Mouse (Mus musculus) yolk sac, embryonic 10.5 days (tissue): ENCODE data around the gene Ccr7.

Source experiments
- DNase-seq: peaks from one replicate; pipeline ENCODE4 v3.0.0-alpha.2; 2017; ENCODE audit warnings: low spot score

Gene Ccr7

DNA sequence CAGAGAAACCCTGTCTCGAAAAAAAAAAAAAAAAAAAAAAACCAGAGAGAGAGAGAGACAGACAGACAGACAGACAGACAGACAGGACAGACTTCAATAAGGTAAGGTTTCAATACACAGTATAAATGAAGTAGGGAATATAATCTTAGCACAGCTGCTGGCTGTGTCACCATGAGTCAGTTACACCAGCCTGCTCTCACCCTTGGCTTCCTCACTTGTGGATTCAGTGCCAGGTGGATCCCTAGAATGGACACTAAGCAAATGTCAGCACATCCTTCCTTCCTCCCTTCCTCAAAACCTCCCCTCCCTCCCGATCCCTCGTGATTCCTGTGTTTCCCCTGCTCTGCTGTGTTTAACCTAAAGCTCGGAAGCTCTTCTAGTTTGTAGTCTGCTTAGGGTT, 17.5 kb downstream of the Ccr7 start:
- no peak for DNase-seq

DNA sequence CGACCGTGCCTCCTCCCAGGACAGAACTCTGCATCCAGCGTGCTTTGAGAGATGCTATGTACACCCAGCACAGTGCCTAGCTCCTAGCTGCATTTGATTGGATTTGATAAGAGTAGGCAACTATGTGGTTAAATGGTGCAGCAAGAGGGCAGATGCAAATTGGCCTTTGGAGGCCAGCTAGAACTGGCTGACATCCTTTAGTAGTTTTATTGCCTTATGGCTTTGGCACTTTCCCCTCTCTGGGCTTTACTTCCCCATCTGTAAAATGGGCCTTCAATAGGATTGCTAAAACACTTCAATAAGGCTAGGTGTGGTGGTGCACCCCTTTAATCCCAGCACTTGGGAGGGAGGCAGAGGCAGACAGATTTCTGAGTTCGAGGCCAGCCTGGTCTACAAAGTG, 17.9 kb downstream of the Ccr7 start:
- DNase-seq, result no peak

GRCm38 (mm10) chr11:99136361-99136760, 18.5 kb downstream of the Ccr7 start:
- DNase-seq, result no peak

DNA sequence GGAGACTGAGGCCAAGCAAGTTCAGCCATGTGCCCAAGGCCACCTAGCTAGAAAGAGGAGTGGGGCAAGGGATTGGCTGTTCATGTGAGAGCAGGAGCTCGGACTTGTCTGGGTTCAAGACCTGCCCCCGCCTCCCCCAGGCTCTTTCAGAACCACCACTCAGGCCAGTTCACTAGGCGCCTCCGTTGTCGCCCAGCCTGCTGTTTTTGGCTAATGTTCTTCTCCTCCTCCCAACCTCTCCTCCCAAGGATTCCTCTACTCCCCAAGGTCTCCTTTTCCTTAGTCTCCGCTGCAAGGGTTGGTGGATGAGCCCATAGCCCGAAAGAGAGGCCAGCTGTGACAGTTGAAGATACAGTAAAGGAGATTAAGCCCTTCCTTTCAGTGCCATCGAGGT, 19.8 kb downstream of the Ccr7 start:
- DNase-seq, result no peak

- DNase-seq, result no peak
Measured at GRCm38 (mm10) chr11:99134266-99135046, 20.4 kb downstream of the Ccr7 start.

DNA sequence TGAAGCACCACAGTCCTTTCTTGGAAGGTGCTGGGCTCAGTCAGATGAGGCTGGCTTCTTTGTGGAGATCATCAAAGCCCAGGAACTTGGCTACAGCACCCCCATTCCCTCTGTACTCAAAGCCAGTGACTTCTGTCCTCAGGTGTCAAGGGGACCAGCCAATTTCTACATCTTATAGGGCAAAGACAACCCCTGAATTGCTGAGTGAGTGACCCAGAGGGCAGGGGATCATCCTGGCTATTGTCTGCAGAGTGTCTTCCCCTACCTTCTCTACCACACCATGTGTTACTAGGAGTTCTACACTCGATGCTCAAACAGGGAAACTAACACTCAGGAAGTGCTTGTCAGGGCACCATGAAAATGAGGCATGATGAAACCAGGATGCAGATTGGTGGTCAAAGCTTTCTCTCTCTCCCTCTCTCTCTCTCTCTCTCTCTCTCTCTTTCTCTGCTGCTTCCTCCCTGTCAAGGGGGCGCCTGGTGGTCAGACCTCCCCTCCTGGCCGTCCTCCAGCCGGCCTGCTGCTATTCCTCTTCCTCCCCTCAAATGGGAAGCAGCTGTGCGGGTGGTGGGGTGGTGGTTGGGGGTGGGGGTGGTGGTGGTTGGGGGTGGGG, 21.5 kb downstream of the Ccr7 start:
- DNase-seq, result no peak

DNA sequence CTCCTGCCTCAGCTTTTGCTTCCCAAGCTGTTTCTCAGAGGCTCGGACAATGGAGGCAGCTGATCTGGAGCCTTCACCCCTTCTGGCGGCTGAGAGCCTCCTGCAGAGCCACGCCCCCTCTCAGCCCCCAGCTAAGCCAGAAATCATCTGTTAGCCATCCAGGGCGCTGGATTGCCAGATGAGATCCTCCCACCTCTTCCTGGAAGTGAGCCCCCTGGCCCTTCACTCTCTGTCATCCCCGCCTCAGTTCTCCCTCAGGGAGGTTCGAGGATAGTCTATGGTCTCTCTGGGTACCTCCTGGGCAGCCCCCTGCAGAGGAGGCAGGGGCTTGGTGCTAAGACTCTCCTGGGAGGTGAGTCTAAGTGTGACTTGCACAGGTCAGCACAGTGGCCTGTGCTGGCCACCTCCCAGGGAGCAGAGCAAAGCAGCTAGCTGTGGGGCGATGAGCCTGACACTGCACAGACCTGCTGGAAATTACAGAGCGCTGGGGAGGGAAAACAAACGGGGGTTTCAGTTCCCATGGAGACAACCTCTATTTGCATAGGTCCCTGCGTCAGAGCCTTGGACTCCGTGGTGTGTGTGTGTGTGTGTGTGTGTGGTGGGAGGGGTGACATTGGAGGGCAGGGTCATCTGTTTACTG, 22.7 kb downstream of the Ccr7 start:
- DNase-seq, result peak; percentile 80

GRCm38 (mm10) chr11:99131463-99131840, 23.4 kb downstream of the Ccr7 start:
- DNase-seq, result no peak

DNA sequence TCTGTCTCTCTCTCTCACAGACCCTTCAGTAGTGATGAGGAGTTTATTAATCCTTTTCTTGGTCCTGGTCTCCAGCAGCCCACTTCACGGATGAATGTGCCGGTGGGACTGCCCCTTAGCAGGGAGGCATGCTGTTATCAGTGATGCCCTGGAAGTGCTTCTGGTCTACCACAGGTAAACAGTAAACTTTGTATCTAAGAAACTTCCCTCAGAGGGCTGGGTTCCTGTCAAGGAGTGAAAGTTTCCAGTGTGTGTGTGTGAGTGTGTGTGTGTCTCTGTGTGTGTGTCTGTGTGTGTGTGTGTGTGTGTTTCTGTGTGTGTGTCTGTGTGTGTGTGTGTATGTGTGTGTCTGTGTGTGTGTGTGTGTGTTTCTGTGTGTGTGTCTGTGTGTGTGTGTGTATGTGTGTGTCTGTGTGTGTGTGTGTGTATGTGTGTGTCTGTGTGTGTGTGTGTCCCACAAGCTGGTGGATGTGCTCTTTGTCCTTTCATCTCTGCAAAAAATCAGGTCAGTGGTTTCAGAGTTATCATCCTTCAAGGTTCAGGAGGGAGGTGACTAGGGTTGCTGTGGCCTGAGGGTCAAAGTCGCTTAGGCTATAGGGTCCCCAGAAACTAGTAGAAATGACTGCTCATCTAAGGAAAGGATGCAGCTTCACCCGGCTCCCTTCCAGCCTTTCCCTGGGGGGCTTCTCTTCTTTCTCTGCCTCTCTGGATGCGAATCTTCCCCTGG, 24.0 kb downstream of the Ccr7 start:
- no peak for DNase-seq

DNA sequence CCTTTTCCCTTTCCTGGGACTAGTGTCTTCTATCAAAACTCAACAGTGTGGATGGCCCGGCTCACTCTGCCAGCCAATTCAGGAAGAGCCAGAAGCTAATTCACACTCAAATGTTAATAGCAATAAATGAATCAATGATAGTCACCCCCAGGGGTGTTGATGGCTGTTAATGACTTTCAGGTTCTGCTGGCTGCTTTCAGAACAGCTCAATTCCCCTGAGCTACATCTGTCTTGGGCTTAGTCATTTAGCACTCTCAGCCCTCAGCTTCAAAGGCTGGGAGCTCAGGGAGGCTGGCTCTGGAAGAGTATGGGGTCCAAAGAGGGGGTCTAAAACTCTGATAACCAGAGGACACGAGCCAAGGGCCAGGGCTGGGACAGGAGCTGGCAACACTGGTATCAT, 25.6 kb downstream of the Ccr7 start:
- no peak for DNase-seq

- DNase-seq, result no peak
Measured at GRCm38 (mm10) chr11:99127785-99128682, 26.8 kb downstream of the Ccr7 start.

GRCm38 (mm10) chr11:99126482-99127253, 28.2 kb downstream of the Ccr7 start:
- no peak for DNase-seq

DNA sequence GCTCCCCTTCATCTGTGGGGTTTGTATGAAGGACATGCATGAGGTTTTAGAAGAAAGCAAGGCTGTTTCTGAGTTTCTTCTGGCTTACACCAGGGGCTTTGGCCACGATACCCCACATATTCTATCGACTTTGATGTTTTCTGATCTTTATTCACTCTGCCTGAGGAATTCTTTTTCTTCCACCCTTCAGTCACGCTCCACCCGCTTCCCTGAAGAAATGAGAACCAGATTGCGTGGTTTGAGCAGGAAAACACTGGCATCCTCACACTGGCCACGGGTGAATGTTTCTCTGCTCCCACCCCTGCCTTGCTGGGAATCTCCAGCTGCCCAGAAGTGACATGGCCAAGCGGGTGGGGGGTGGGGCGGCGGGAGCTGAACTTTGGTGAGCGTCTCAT, 30.2 kb downstream of the Ccr7 start:
- DNase-seq, result no peak

DNA sequence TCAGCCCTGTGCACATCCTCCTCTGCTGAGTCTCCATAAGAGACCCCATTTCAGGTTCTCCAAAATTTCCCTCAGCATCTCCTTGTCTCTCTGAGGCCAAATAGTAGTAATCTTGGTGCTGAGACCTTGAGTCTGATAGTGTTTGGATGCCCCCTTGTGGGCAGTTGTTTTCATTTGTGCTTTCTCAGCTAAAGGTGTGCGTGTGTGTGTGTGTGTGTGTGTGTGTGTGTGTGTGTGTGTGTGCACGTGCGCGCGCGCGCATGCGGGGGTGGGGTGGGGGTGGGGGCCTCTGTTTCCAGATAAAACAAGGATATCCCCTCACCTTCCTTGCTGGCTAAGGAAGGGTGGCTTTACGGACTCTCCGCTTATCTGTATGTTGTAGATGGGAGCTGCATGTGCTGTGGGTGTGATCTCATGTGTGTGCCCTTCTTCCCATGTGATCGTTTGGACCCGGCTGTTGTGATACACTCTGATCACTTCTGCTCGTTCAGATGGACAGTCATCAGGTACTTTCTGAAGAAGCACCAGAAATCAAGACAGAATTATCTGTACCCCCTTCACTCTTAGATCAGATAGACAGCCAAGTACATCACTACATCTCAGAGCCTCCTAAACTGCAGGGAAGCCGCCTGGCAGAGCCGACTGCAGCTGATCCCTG, 30.8 kb downstream of the Ccr7 start:
- no peak for DNase-seq

GRCm38 (mm10) chr11:99122703-99123102, 32.2 kb downstream of the Ccr7 start:
- DNase-seq, result no peak

- no peak for DNase-seq
Measured at GRCm38 (mm10) chr11:99121218-99121631, 33.7 kb downstream of the Ccr7 start.

- no peak for DNase-seq
Measured at GRCm38 (mm10) chr11:99120524-99121217, 34.2 kb downstream of the Ccr7 start.

DNA sequence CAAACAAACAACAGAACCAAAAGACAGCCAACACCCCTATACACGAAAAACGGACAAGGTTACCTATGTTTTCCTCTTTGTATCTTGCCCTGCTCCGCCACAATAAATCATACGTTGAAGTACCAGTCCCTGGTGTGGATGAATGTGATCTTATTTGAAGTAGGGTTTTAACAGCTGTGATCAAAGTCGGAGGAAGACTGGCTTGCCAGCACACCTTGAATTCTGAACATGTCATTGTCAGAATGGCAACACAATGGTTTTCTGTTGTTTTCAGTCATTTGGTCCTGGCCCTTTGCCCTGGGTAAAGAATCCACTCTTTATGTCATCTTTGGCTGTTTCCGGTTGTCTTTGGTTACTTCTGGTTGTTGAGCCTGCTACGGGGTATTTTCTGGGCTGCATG, 35.9 kb downstream of the Ccr7 start:
- DNase-seq, result no peak

DNA sequence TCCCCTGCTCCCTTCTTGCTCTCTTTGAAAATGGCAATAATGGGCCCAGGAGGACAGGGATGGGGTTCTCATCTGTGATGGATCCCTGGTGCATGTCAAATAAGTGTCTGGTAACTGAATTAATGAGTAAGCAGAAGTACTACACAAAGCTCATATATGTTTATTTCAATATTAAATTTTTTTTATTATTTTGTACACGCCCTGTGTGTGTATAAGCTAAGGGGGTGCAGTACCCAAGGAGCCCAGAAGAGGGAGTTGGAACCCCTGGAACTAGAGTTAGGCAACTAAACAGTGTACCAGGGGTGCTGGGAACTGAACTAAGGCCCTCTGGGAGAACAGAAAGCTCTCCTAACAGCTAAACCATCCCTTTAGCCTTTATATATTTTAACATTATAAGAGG, 36.5 kb downstream of the Ccr7 start:
- no peak for DNase-seq

DNA sequence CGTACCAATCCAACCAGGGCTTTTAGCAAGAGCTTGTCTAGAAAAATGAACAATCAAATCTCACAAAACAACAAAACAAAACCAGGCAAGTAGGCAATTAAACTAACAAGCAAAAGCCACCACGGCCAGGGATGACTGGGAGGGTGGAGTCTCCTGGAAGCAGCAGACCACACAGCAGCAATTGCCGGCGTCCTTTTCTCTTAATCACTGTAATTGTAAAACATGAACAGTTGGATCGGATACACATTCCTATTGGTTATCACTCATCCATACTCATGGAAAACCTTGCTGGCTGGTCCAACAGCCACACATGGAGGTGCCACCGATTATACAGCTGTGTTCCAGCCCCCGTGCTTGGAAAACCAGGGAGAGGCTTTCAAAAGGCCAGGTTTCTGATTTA, 37.0 kb downstream of the Ccr7 start:
- DNase-seq, result no peak
